Mouse (Mus musculus) liver, adult 2 months (tissue): ENCODE results near the gene Ube2g2.

Source experiments
- CTCF ChIP-seq: fragments of 200-500 bp; IDR thresholded peaks from 2 replicates; pipeline ENCODE4 v1.5.1; 2011; ENCODE audit warnings: low read depth, low read length, control low read depth
- POLR2A ChIP-seq: fragments of 200-500 bp; IDR thresholded peaks from 2 replicates; pipeline ENCODE4 v1.6.1; 2011; ENCODE audit warnings: low read length, control low read depth; ENCODE audit not compliant: insufficient read depth; ENCODE audit errors: extremely low read depth

- TF ChIP-seq POLR2A (no peak), CTCF (no peak)
Observed at GRCm38 (mm10) chr10:77647461-77647860, 25.4 kb downstream of the Ube2g2 start.
